Comparison of ENCODE assay signal across 19 mouse cellular contexts in the genomic region with DNA sequence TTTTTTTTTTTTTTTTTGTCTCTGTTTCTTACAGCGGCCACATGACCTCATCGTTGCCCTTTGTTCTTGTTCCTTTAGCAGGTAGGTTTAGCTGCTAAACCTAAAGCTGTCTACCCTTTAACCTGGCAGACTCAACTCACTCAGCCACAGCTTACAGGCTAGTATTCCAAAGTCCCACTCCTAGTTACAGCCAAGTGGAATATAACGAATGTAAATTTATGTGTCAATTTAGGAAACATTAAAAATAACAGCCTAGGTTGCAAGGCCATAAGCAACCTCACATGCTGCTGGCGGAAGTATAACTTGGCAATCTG.
DNase-seq lines count a peak whose midpoint lies in the region; ATAC-seq lines count a peak whose summit lies in the region.
"Had no signal": no experiment of that assay in that cellular context is flagged by ENCODE, and none has a peak within 500 bp of the region (broad histone marks: within the 10 kb centered on the region; RNA-seq: fewer than 3 reads in every experiment).

No protein-coding gene starts in this region.

- DNase-seq in heart, embryonic 10.5 days (ENCODE audit: low spot score) = peak; percentile 19
- DNase-seq in liver, embryonic 11.5 days (ENCODE audit: low spot score) = peak; percentile 10
- DNase-seq: adrenal gland, postnatal 10 days; cerebellum, adult 18-20 months; gastrocnemius, postnatal 25 days; kidney, adult 18-20 months; lung, postnatal 14 days; spleen, adult 18-20 months; thymus, postnatal 14 days had no signal

- H3K27ac ChIP-seq in heart, embryonic 10.5 days = no peak overlapping the region
- H3K27ac ChIP-seq in heart, embryonic 12.5 days (ENCODE audit: poor library complexity, severe bottlenecking) = no peak overlapping the region
- H3K27ac ChIP-seq in liver, embryonic 11.5 days (ENCODE audit: low read depth, low read length) = no peak overlapping the region
- no peak overlapping the region for H3K27ac ChIP-seq in liver, embryonic 12.5 days
- H3K27ac ChIP-seq in forebrain, embryonic 16.5 days (ENCODE audit: low read length) = peak overlapping the region; percentile 53
- no peak overlapping the region for H3K27ac ChIP-seq in midbrain, embryonic 16.5 days (ENCODE audit: low read length)
- H3K27ac ChIP-seq: limb, embryonic 13.5 days had no signal

- peaks cover 20% of the 10 kb centered on the region for H3K4me1 ChIP-seq in heart, embryonic 10.5 days
- H3K4me1 ChIP-seq in heart, embryonic 12.5 days (replicated peaks) = peaks cover 16% of the 10 kb centered on the region
- H3K4me1 ChIP-seq in liver, embryonic 11.5 days (replicated peaks; ENCODE audit: control insufficient read depth, insufficient read depth, low read length) = no peaks in the 10 kb centered on the region
- H3K4me1 ChIP-seq in liver, embryonic 12.5 days = no peaks in the 10 kb centered on the region
- H3K4me1 ChIP-seq in forebrain, embryonic 16.5 days (replicated peaks; ENCODE audit: control insufficient read depth, insufficient read depth, low read length) = no peaks in the 10 kb centered on the region; the same call in 1 of the 2 replicates
- no peaks in the 10 kb centered on the region for H3K4me1 ChIP-seq in midbrain, embryonic 16.5 days (ENCODE audit: control insufficient read depth, insufficient read depth, low read length)

- 55% methylated on average over 4 of the region's 4 CpGs for WGBS in heart, embryonic 10.5 days
- WGBS in heart, embryonic 12.5 days = 64% methylated on average over 4 of the region's 4 CpGs
- 52% methylated on average over 4 of the region's 4 CpGs for WGBS in liver, embryonic 11.5 days
- 63% methylated on average over 4 of the region's 4 CpGs for WGBS in liver, embryonic 12.5 days (ENCODE audit: insufficient replicate concordance)
- 39% methylated on average over 4 of the region's 4 CpGs for WGBS in forebrain, embryonic 16.5 days
- 49% methylated on average over 4 of the region's 4 CpGs for WGBS in midbrain, embryonic 16.5 days

- no peaks in the 10 kb centered on the region for H3K9me3 ChIP-seq in heart, embryonic 10.5 days
- H3K9me3 ChIP-seq in heart, embryonic 12.5 days (replicated peaks) = no peaks in the 10 kb centered on the region
- H3K9me3 ChIP-seq in liver, embryonic 11.5 days (ENCODE audit: control insufficient read depth, low read length) = no peaks in the 10 kb centered on the region
- no peaks in the 10 kb centered on the region for H3K9me3 ChIP-seq in liver, embryonic 12.5 days (replicated peaks)
- no peaks in the 10 kb centered on the region for H3K9me3 ChIP-seq in forebrain, embryonic 16.5 days (ENCODE audit: control insufficient read depth, low read length)
- H3K9me3 ChIP-seq in midbrain, embryonic 16.5 days (replicated peaks; ENCODE audit: control insufficient read depth, low read length, poor library complexity, severe bottlenecking) = no peaks in the 10 kb centered on the region
- H3K9me3 ChIP-seq: limb, embryonic 13.5 days; megakaryocyte, embryonic 14.5 days had no signal

- ATAC-seq in heart, embryonic 12.5 days (ENCODE audit: insufficient number of reproducible peaks, low FRiP score) = no peak
- ATAC-seq in liver, embryonic 11.5 days (replicated peaks; ENCODE audit: low FRiP score) = no peak
- ATAC-seq in liver, embryonic 12.5 days = no peak
- no peak; the same call in 1 of the 2 replicates for ATAC-seq in forebrain, embryonic 16.5 days
- 0 out of 2 replicates have a peak, but pooled peaks have one; percentile 19 for ATAC-seq in midbrain, embryonic 16.5 days
- ATAC-seq in cerebellum, adult (ENCODE audit: insufficient number of reproducible peaks, low FRiP score, low TSS enrichment) = no peak
- ATAC-seq in granulocyte monocyte progenitor cell, adult 5-6 weeks (replicated peaks; ENCODE audit: poor library complexity, severe bottlenecking) = no peak

- H3K36me3 ChIP-seq in heart, embryonic 10.5 days = no peaks in the 10 kb centered on the region
- H3K36me3 ChIP-seq in heart, embryonic 12.5 days = no peaks in the 10 kb centered on the region
- no peaks in the 10 kb centered on the region for H3K36me3 ChIP-seq in liver, embryonic 11.5 days (ENCODE audit: control insufficient read depth, insufficient read depth, low read length)
- H3K36me3 ChIP-seq in liver, embryonic 12.5 days = no peaks in the 10 kb centered on the region
- H3K36me3 ChIP-seq in forebrain, embryonic 16.5 days (ENCODE audit: control insufficient read depth, insufficient read depth) = no peaks in the 10 kb centered on the region
- H3K36me3 ChIP-seq in midbrain, embryonic 16.5 days (ENCODE audit: control insufficient read depth, insufficient read depth, low read length) = no peaks in the 10 kb centered on the region
- H3K36me3 ChIP-seq: limb, embryonic 13.5 days had no signal

- no peak overlapping the region for H3K9ac ChIP-seq in heart, embryonic 12.5 days
- no peak overlapping the region for H3K9ac ChIP-seq in liver, embryonic 11.5 days (ENCODE audit: low read depth, low read length)
- H3K9ac ChIP-seq in liver, embryonic 12.5 days = no peak overlapping the region
- H3K9ac ChIP-seq in forebrain, embryonic 16.5 days (replicated peaks; ENCODE audit: low read depth, low read length) = no peak overlapping the region
- H3K9ac ChIP-seq in midbrain, embryonic 16.5 days (ENCODE audit: low read depth, low read length) = no peak overlapping the region
- H3K9ac ChIP-seq: limb, embryonic 13.5 days had no signal

- H3K27me3 ChIP-seq in heart, embryonic 10.5 days (ENCODE audit: insufficient read depth, poor library complexity, severe bottlenecking) = peaks cover 64% of the 10 kb centered on the region
- peaks cover 46% of the 10 kb centered on the region for H3K27me3 ChIP-seq in heart, embryonic 12.5 days (replicated peaks)
- H3K27me3 ChIP-seq in liver, embryonic 11.5 days (replicated peaks; ENCODE audit: control insufficient read depth, insufficient read depth, low read length) = peaks cover 25% of the 10 kb centered on the region
- peaks cover 66% of the 10 kb centered on the region; the same call in 1 of the 2 replicates for H3K27me3 ChIP-seq in liver, embryonic 12.5 days (replicated peaks)
- H3K27me3 ChIP-seq in forebrain, embryonic 16.5 days (replicated peaks; ENCODE audit: control insufficient read depth, insufficient read depth, low read length) = no peaks in the 10 kb centered on the region
- H3K27me3 ChIP-seq in midbrain, embryonic 16.5 days (ENCODE audit: control insufficient read depth, insufficient read depth, low read depth, low read length) = no peaks in the 10 kb centered on the region

- no peak overlapping the region for H3K4me3 ChIP-seq in heart, embryonic 10.5 days
- no peak overlapping the region for H3K4me3 ChIP-seq in heart, embryonic 12.5 days
- H3K4me3 ChIP-seq in liver, embryonic 11.5 days (ENCODE audit: low read depth, low read length) = no peak overlapping the region
- H3K4me3 ChIP-seq in liver, embryonic 12.5 days = no peak overlapping the region
- no peak overlapping the region for H3K4me3 ChIP-seq in forebrain, embryonic 16.5 days (replicated peaks; ENCODE audit: low read length)
- no peak overlapping the region for H3K4me3 ChIP-seq in midbrain, embryonic 16.5 days (ENCODE audit: low read depth, low read length)
- H3K4me3 ChIP-seq: erythroblast, embryonic 14.5 days; limb, embryonic 13.5 days; megakaryocyte, embryonic 14.5 days had no signal

- no peak overlapping the region for H3K4me2 ChIP-seq in heart, embryonic 12.5 days
- no peak overlapping the region for H3K4me2 ChIP-seq in liver, embryonic 11.5 days
- H3K4me2 ChIP-seq in liver, embryonic 12.5 days = no peak overlapping the region
- no peak overlapping the region for H3K4me2 ChIP-seq in forebrain, embryonic 16.5 days (ENCODE audit: low read length)
- H3K4me2 ChIP-seq in midbrain, embryonic 16.5 days (ENCODE audit: low read length) = no peak overlapping the region
- H3K4me2 ChIP-seq: heart, embryonic 11.5 days; limb, embryonic 13.5 days had no signal
